Mouse (Mus musculus) limb, embryonic 14.5 days (tissue): ENCODE measurements at regions not wholly inside any gene's neighbourhood (a gene's known extent, or its start where the extent isn't known, plus 50 kb on each side); places are given as distances from the start of the nearest gene placed in this dataset.

Experiments
- ATAC-seq: fragments of 200-750 bp; cut with Nextera tagmentation; 2 replicates; pipeline ENCODE4 v1.8.0; 2017; ENCODE audit warnings: low read depth, moderate number of reproducible peaks, moderate TSS enrichment; ENCODE audit not compliant: low FRiP score
- DNase-seq: peaks from one replicate; pipeline ENCODE4 v3.0.0-alpha.2; 2015; ENCODE audit warnings: low spot score
- H3K27ac ChIP-seq: fragments of 300-500 bp; sonication (generic); replicated peaks from 2 replicates; pipeline ENCODE4 v1.5.1; 2014; ENCODE audit warnings: low read depth, mild to moderate bottlenecking, low read length, moderate library complexity, mixed read lengths
- H3K27me3 ChIP-seq: fragments of 300-500 bp; sonication (generic); 2 replicates; pipeline ENCODE4 v1.6.1; 2014; ENCODE audit warnings: low read length, mixed read lengths; ENCODE audit not compliant: control insufficient read depth, insufficient read depth
- H3K36me3 ChIP-seq: fragments of 300-500 bp; sonication (generic); 2 replicates; pipeline ENCODE4 v1.6.1; 2014; ENCODE audit warnings: mild to moderate bottlenecking, low read length, moderate library complexity, mixed read lengths; ENCODE audit not compliant: control insufficient read depth, insufficient read depth
- H3K4me1 ChIP-seq: fragments of 300-500 bp; sonication (generic); 2 replicates; pipeline ENCODE4 v1.6.1; 2014; ENCODE audit warnings: antibody characterized with exemption, low read length, mixed read lengths; ENCODE audit not compliant: control insufficient read depth, insufficient read depth
- H3K4me2 ChIP-seq: fragments of 300-500 bp; sonication (generic); replicated peaks from 2 replicates; pipeline ENCODE4 v1.6.1; 2014; ENCODE audit warnings: low read depth, mild to moderate bottlenecking, low read length, moderate library complexity; ENCODE audit not compliant: severe bottlenecking
- H3K4me3 ChIP-seq: fragments of 300-500 bp; sonication (generic); replicated peaks from 2 replicates; pipeline ENCODE4 v1.5.1; 2014; ENCODE audit warnings: low read length
- H3K9ac ChIP-seq: fragments of 300-500 bp; sonication (generic); 2 replicates; pipeline ENCODE4 v1.6.1; 2014; ENCODE audit warnings: mild to moderate bottlenecking, low read depth, low read length, moderate library complexity; ENCODE audit not compliant: severe bottlenecking
- H3K9me3 ChIP-seq: fragments of 300-500 bp; sonication (generic); 2 replicates; pipeline ENCODE4 v1.6.1; 2016; ENCODE audit warnings: low read length; ENCODE audit not compliant: control insufficient read depth
- POLR2A ChIP-seq: fragments of 200-500 bp; IDR thresholded peaks from 2 replicates; pipeline ENCODE4 v1.8.0; 2012; ENCODE audit warnings: inconsistent platforms, mild to moderate bottlenecking, moderate library complexity, borderline replicate concordance; ENCODE audit not compliant: insufficient read depth, insufficient read length; ENCODE audit errors: extremely low read depth
- WGBS: fragments of 180-500 bp; shearing (Covaris S2); extraction: QIAGEN DNeasy Blood & Tissue Kit; methylation state at CpG from one replicate; pipeline ENCODE4 v1.1.7; 2014; 5-methylcytosine and 5-hydroxymethylcytosine counted together

DNA sequence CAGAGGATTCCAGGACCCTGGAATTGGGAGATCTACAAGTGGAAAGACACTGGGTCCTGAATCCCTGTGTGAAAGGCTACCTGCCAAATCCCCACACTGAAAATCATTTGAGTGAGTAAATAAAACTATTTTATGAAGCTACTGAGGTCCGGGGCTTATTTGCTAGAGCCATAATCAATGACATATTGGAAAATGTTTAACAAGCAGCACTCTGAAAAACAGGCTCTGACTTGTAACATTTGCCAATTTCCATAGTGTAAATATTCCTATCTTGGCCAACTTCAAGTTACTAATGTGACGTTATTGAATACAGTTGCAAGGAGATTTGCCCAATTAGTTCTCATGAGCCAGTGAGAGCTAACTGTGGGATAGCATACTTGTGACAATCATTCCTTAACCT lies 177.3 kb downstream of the Rdh14 start:
- ATAC-seq (no peak), DNase-seq (peak; percentile 6)

DNA sequence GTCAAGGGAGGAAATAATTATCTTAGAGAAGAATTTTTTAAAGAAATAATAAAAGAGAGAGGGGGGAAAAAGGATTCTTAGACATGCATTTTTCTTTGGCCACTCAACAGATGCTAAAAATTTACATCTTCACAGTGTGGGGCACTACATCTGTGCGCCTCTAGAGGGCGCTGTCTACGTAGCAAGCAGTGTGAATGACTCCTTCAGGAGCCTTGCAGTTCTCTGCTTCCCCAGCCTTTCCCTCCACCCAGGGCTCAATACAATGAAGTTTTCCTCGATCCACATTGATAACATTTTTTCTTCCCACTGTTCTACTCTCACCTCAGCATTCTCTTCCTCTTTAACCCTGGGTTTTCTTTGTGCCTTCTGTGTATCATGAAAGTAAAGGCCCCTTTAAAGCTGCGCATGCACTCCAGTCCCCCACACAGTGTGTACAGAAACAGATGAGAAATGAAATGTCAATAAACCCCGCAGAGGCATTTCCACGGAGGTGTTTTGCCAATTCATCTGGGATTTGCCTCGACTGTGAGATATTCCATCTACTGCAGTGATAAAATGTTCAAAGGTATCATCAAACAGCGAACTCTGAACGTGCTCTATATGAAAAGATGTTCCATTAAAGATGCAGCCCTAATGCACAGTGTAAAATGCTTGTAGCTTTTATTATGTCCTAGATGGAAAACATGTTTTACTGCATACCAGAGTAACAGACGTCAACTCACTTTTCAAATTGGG lies 181.2 kb downstream of the Rdh14 start:
- Histone ChIP-seq H3K9me3 (no peaks in the 10 kb centered on the region), H3K9ac (no peak overlapping the region), H3K4me2 (peak overlapping the region; percentile 10), H3K4me3 (no peak overlapping the region), H3K27me3 (no peaks in the 10 kb centered on the region), H3K4me1 (peaks cover 9% of the 10 kb centered on the region), H3K36me3 (no peaks in the 10 kb centered on the region), H3K27ac (peak overlapping the region; percentile 70)
- peak; percentile 83 for ATAC-seq
- 12% methylated on average over 11 of the region's 11 CpGs for WGBS
- DNase-seq: peak; percentile 75
- no peak for TF ChIP-seq POLR2A

More for the DNA sequence above, 177.3 kb downstream of the Rdh14 start:
- Histone ChIP-seq H3K27ac (no peak overlapping the region), H3K36me3 (no peaks in the 10 kb centered on the region), H3K9ac (no peak overlapping the region), H3K9me3 (no peaks in the 10 kb centered on the region), H3K27me3 (no peaks in the 10 kb centered on the region), H3K4me1 (peaks cover 9% of the 10 kb centered on the region; the same call in 1 of the 2 replicates), H3K4me2 (no peak overlapping the region), H3K4me3 (no peak overlapping the region)
- TF ChIP-seq POLR2A: no peak
- WGBS: 46% methylated on average over 2 of the region's 2 CpGs

DNA sequence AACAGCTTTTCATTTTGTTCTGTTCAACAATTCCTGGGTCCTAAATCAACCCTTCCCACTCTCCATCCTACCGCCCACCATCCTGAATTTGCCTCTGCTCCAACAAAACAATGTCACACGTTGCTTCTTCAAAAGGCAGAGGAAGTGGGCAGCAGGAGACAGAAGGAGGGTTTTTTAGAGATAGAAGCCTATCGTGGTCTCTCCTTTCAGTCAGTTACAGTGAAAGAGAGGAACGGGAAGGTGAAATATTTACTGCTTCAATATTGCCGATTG lies 181.7 kb downstream of the Rdh14 start:
- WGBS: 16% methylated on average over 5 of the region's 5 CpGs
- Histone ChIP-seq H3K36me3 (no peaks in the 10 kb centered on the region), H3K27me3 (no peaks in the 10 kb centered on the region), H3K4me2 (peak overlapping the region; percentile 10), H3K27ac (peak overlapping the region; percentile 40; the same call in 1 of the 2 replicates), H3K9me3 (no peaks in the 10 kb centered on the region), H3K9ac (no peak overlapping the region), H3K4me3 (no peak overlapping the region), H3K4me1 (peaks cover 9% of the 10 kb centered on the region)
- ATAC-seq: no peak; the same call in 1 of the 2 replicates
- no peak for DNase-seq
- TF ChIP-seq POLR2A: no peak

DNA sequence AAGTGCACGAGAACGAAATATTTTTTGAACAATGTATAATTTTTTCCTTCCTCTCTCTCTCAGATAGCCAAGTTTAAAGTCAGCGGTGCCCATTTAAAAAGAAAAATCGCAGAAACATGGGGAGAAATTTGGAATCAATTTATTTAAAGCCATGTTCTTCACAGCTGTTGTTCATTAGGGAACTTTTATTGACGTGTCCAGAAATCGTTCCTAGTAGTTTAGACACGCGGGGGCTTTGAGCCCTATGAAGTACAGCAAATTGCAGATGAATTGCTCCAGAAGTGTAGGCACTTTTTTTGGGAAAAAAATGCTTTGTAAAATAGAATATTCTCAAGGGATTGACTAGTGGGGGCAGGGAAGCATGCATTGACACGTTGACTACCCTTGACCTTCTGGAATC lies 182.8 kb downstream of the Rdh14 start:
- Histone ChIP-seq H3K4me1 (peaks cover 9% of the 10 kb centered on the region), H3K4me3 (no peak overlapping the region), H3K9ac (no peak overlapping the region), H3K36me3 (no peaks in the 10 kb centered on the region), H3K4me2 (no peak overlapping the region), H3K27ac (no peak overlapping the region), H3K27me3 (no peaks in the 10 kb centered on the region), H3K9me3 (no peaks in the 10 kb centered on the region)
- ATAC-seq: 0 out of 2 replicates have a peak, but pooled peaks have one; percentile 28
- DNase-seq: peak; percentile 73
- TF ChIP-seq POLR2A: no peak
- 14% methylated on average over 9 of the region's 9 CpGs for WGBS

DNA sequence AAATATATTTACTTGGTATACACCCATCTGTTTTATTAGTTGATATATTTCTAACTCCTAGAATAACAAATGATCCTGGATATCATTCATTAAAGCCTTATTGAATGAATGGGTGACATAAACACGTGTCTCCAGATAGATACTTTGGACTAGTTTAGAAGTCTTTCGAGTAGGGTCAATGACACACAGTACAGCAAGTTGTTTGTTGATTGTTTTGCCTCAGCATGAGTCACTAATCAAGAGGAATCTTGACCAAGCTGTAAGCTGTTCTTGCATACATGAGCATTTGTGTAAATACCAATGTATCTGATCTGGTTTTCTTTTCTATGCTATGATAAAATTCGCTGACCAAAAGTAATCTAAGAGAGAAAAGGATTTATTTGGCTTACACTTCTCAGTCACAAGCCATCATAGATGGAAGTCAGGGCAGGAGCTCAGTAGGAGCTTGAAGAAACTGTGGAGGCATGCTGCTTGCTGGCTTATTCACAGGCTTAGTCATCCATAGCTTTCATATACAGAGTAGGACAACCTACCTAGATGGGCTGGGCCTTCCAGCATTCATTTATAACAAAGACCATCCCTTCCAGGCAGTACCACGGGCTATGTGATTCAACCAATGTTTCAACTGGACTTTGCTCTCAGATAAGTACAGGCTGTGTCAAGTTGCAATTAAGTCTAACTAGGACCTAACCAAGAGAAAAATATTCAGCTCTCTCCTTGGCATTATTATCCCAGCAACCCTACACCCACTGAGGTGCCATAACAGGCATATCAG lies 192.5 kb downstream of the Rdh14 start:
- Histone ChIP-seq H3K4me1 (peaks cover 5% of the 10 kb centered on the region; the same call in 1 of the 2 replicates), H3K4me3 (no peak overlapping the region), H3K36me3 (no peaks in the 10 kb centered on the region), H3K9ac (no peak overlapping the region), H3K9me3 (no peaks in the 10 kb centered on the region), H3K27ac (no peak overlapping the region), H3K27me3 (no peaks in the 10 kb centered on the region), H3K4me2 (no peak overlapping the region)
- 78% methylated on average over 4 of the region's 4 CpGs for WGBS
- TF ChIP-seq POLR2A: no peak
- no peak for ATAC-seq
- no peak for DNase-seq
